Mouse (Mus musculus) MEL (cell line): ENCODE data around the gene Lag3. TPM values are rescaled to one million over a fixed set of nuclear protein-coding genes. Genes with fewer than 3 reads are reported as not detected.
A peak's percentile ranks its signal among the peaks of the same experiment; 100 is the strongest.

Experiments
- DNase-seq: peaks from one replicate; pipeline ENCODE4 v3.0.0; 2011; ENCODE audit warnings: low read depth, low spot score
- H3K27ac ChIP-seq: 2 replicates; pipeline ENCODE4 v1.5.1; 2012; ENCODE audit warnings: low read depth, mild to moderate bottlenecking, control low read depth, low read length, moderate library complexity; ENCODE audit not compliant: control insufficient read depth
- H3K27me3 ChIP-seq, 2 experiments: fragments of 150-350 bp in 1 of 2; sonication (generic) in 1 of 2; 2 replicates each; pipeline ENCODE4 v1.6.1; 2012; ENCODE audit warnings: low read length in 2 of 2, mild to moderate bottlenecking in 2 of 2, improper control_type of control experiment in 1 of 2, moderate library complexity in 1 of 2; ENCODE audit not compliant: insufficient read depth in 2 of 2, control insufficient read depth in 1 of 2
- H3K36me3 ChIP-seq, 2 experiments: 2 replicates each; pipeline ENCODE4 v1.6.1; 2012 to 2014; ENCODE audit warnings: low read length in 2 of 2, improper control_type of control experiment in 1 of 2, inconsistent platforms in 1 of 2, mild to moderate bottlenecking in 1 of 2; ENCODE audit not compliant: insufficient read depth in 2 of 2, control insufficient read depth in 1 of 2
- H3K4me1 ChIP-seq, 2 experiments: fragments of 150-350 bp in 1 of 2; sonication (generic) in 1 of 2; 2 replicates each; pipeline ENCODE4 v1.6.1; 2012; ENCODE audit warnings: low read length in 2 of 2, improper control_type of control experiment in 1 of 2, mild to moderate bottlenecking in 1 of 2; ENCODE audit not compliant: insufficient read depth in 2 of 2, control insufficient read depth in 1 of 2
- H3K4me3 ChIP-seq, 2 experiments: fragments of 150-350 bp in 1 of 2; sonication (generic) in 1 of 2; 2 replicates each; pipeline ENCODE4 v1.5.1; 2012; ENCODE audit warnings: low read depth in 2 of 2, low read length in 2 of 2, mild to moderate bottlenecking in 2 of 2, moderate library complexity in 2 of 2, control low read depth in 1 of 2, improper control_type of control experiment in 1 of 2; ENCODE audit not compliant: control insufficient read depth in 1 of 2, insufficient read depth in 1 of 2
- H3K79me2 ChIP-seq: 2 replicates; pipeline ENCODE4 v1.6.1; 2012; ENCODE audit warnings: mild to moderate bottlenecking, low read length, moderate library complexity; ENCODE audit not compliant: control insufficient read depth, poor library complexity, insufficient read depth
- H3K9ac ChIP-seq: 2 replicates; pipeline ENCODE4 v1.6.1; 2012; ENCODE audit warnings: low read depth, mild to moderate bottlenecking, control low read depth, low read length, moderate library complexity; ENCODE audit not compliant: control insufficient read depth, poor library complexity, severe bottlenecking
- H3K9me3 ChIP-seq: fragments of 150-350 bp; sonication (generic); replicated peaks from 2 replicates; pipeline ENCODE4 v1.6.1; 2012; ENCODE audit warnings: mild to moderate bottlenecking, low read length, improper control_type of control experiment, moderate library complexity; ENCODE audit not compliant: insufficient read depth
- CHD1 ChIP-seq: IDR thresholded peaks from 2 replicates; pipeline ENCODE4 v1.6.1; 2012; ENCODE audit warnings: low read depth, mild to moderate bottlenecking, inconsistent platforms, low read length, improper control_type of control experiment
- CTCF ChIP-seq, 3 experiments: IDR thresholded peaks in 2 of 3; conservative IDR thresholded peaks in 1 of 3; 2 replicates each; pipeline ENCODE4 v1.5.1; 2011 to 2012; ENCODE audit warnings: low read length in 3 of 3, low read depth in 2 of 3, mild to moderate bottlenecking in 2 of 3, improper control_type of control experiment in 1 of 3, inconsistent platforms in 1 of 3, mixed read lengths in 1 of 3, moderate library complexity in 1 of 3; ENCODE audit not compliant: control insufficient read depth in 1 of 3, insufficient read depth in 1 of 3, poor library complexity in 1 of 3, severe bottlenecking in 1 of 3
- ELF1 ChIP-seq: IDR thresholded peaks from 2 replicates; pipeline ENCODE4 v1.6.1; 2014; ENCODE audit warnings: low read depth, mild to moderate bottlenecking, inconsistent platforms, low read length, improper control_type of control experiment, moderate library complexity
- EP300 ChIP-seq, 2 experiments: IDR thresholded peaks; 2 replicates each; pipeline ENCODE4 v1.6.1; 2011; ENCODE audit warnings: improper control_type of control experiment in 2 of 2, low read length in 2 of 2, low read depth in 1 of 2, mild to moderate bottlenecking in 1 of 2
- GABPA ChIP-seq: IDR thresholded peaks from 2 replicates; pipeline ENCODE4 v1.6.1; 2012; ENCODE audit warnings: low read depth, mild to moderate bottlenecking, inconsistent platforms, low read length, improper control_type of control experiment, moderate library complexity
- GATA1 ChIP-seq: IDR thresholded peaks from 2 replicates; pipeline ENCODE4 v1.6.1; 2011; ENCODE audit warnings: low read depth, low read length, improper control_type of control experiment
- JUND ChIP-seq: IDR thresholded peaks from 2 replicates; pipeline ENCODE4 v1.6.1; 2011; ENCODE audit warnings: low read depth, mild to moderate bottlenecking, improper control_type of control experiment, low read length
- KAT2A ChIP-seq: conservative IDR thresholded peaks from 2 replicates; pipeline ENCODE4 v1.6.1; 2012; ENCODE audit warnings: low read depth, low read length, improper control_type of control experiment, inconsistent platforms
- MAX ChIP-seq: IDR thresholded peaks from 2 replicates; pipeline ENCODE4 v1.6.1; 2011; ENCODE audit warnings: low read length, improper control_type of control experiment
- POLR2A ChIP-seq, 2 experiments: IDR thresholded peaks; 2 replicates each; pipeline ENCODE4 v1.6.1; 2011 to 2012; ENCODE audit warnings: low read length in 2 of 2, mild to moderate bottlenecking in 2 of 2, control low read depth in 1 of 2, improper control_type of control experiment in 1 of 2, low read depth in 1 of 2, moderate library complexity in 1 of 2; ENCODE audit not compliant: control insufficient read depth in 1 of 2, insufficient read depth in 1 of 2, poor library complexity in 1 of 2
- POLR2AphosphoS2 ChIP-seq: IDR thresholded peaks from 2 replicates; pipeline ENCODE4 v1.6.1; 2011; ENCODE audit warnings: low read length, improper control_type of control experiment
- RCOR1 ChIP-seq: IDR thresholded peaks from 2 replicates; pipeline ENCODE4 v1.6.1; 2012; ENCODE audit warnings: low read depth, mild to moderate bottlenecking, inconsistent platforms, low read length, improper control_type of control experiment
- SMC3 ChIP-seq: IDR thresholded peaks from 2 replicates; pipeline ENCODE4 v1.6.1; 2011; ENCODE audit warnings: low read depth, low read length, improper control_type of control experiment
- TCF12 ChIP-seq: IDR thresholded peaks from 2 replicates; pipeline ENCODE4 v1.6.1; 2014; ENCODE audit warnings: low read depth, mild to moderate bottlenecking, inconsistent platforms, low read length, improper control_type of control experiment, moderate library complexity
- UBTF ChIP-seq: IDR thresholded peaks from 2 replicates; pipeline ENCODE4 v1.6.1; 2012; ENCODE audit warnings: low read depth, mild to moderate bottlenecking, inconsistent platforms, low read length, improper control_type of control experiment, moderate library complexity, borderline replicate concordance; ENCODE audit not compliant: insufficient read depth
- USF1 ChIP-seq: IDR thresholded peaks from 2 replicates; pipeline ENCODE4 v1.6.1; 2014; ENCODE audit warnings: low read depth, mild to moderate bottlenecking, inconsistent platforms, low read length, improper control_type of control experiment, moderate library complexity
- USF2 ChIP-seq, 2 experiments: IDR thresholded peaks; 2 replicates each; pipeline ENCODE4 v1.6.1; 2011 to 2012; ENCODE audit warnings: improper control_type of control experiment in 2 of 2, low read length in 2 of 2, borderline replicate concordance in 1 of 2, inconsistent platforms in 1 of 2, low read depth in 1 of 2, mild to moderate bottlenecking in 1 of 2; ENCODE audit not compliant: insufficient read depth in 1 of 2
- ZNF384 ChIP-seq: IDR thresholded peaks from 2 replicates; pipeline ENCODE4 v1.6.1; 2012; ENCODE audit warnings: low read depth, mild to moderate bottlenecking, inconsistent platforms, low read length, improper control_type of control experiment
- polyA plus RNA-seq, 2 experiments: library from polyadenylated mRNA; stranded (reverse) in 1 of 2; unstranded in 1 of 2; fragments of >175 nt in 1 of 2; fragments of >200 nt in 1 of 2; gene quantifications; 2 replicates each; pipeline versions ENCODE4 v1.2.1 to v1.2.4; 2012; ENCODE audit warnings: low replicate concordance in 2 of 2, low read depth in 1 of 2; ENCODE audit not compliant: insufficient read length in 2 of 2, insufficient read depth in 1 of 2, missing spikeins in 1 of 2
- total RNA-seq: library from RNA; depleted of rRNA; stranded (reverse); fragments of 300-350 nt; gene quantifications from 2 replicates; pipeline ENCODE4 v1.2.3, GENCODE M21; 2012

The Lag3 gene
- total and polyA plus RNA-seq, 3 experiments = 0.35 to 1.3 TPM; not detected in 1

GRCm38 (mm10) chr6:124856916-124857839 is 54.3 kb downstream of the Lag3 start, which contains the start of gene P3h3:
Gene P3h3 (minus strand): TSS chr6:124857752.
- peak within 1 kb of the TSS; percentile 59 for H3K9ac ChIP-seq
- peak within 1 kb of the TSS; percentile 24 to 45 for H3K4me3 ChIP-seq
- H3K9me3 ChIP-seq = no peaks in the 10 kb centered on the region
- TF ChIP-seq SMC3 (no peak; the same call in 1 of the 2 replicates), CTCF (IDR thresholded peaks at IDR 0.05 in 2 of 3, conservative IDR thresholded peaks at IDR 0.05 in 1 of 3; ENCODE audit: control insufficient read depth in 1 of 3, insufficient read depth in 1 of 3, low read depth in 2 of 3, low read length in 3 of 3, poor library complexity in 1 of 3, severe bottlenecking in 1 of 3) (peak in 2 of 3 experiments; percentile 45 to 70; a peak in 5 of 6 replicates), KAT2A (no peak)
- H3K27me3 ChIP-seq = peaks cover 6 to 9% of the 10 kb centered on the region in 2 experiments
- H3K79me2 ChIP-seq = no peaks in the 10 kb centered on the region
- DNase-seq = peak; percentile 57
- H3K27ac ChIP-seq = no peak within 1 kb of the TSS
- no peaks in the 10 kb centered on the region for H3K36me3 ChIP-seq
- peaks cover 0 to 3% of the 10 kb centered on the region in 2 experiments; a peak in 1 of 4 replicates for H3K4me1 ChIP-seq

GRCm38 (mm10) chr6:124856321-124856720 is 55.2 kb downstream of the Lag3 start:
- no peaks in the 10 kb centered on the region for H3K36me3 ChIP-seq
- H3K4me1 ChIP-seq = peaks cover 0 to 3% of the 10 kb centered on the region in 2 experiments; a peak in 1 of 4 replicates
- peak; percentile 21 for DNase-seq
- no peak overlapping the region for H3K27ac ChIP-seq
- peaks cover 7 to 9% of the 10 kb centered on the region in 2 experiments for H3K27me3 ChIP-seq
- TF ChIP-seq UBTF (no peak), POLR2A (IDR thresholded peaks at IDR 0.05; ENCODE audit: control insufficient read depth in 1 of 2, insufficient read depth in 1 of 2, low read depth in 1 of 2, low read length in 2 of 2, poor library complexity in 1 of 2) (no peak)
- H3K4me3 ChIP-seq = peak overlapping the region; percentile 24 to 45
- H3K9me3 ChIP-seq = no peaks in the 10 kb centered on the region
- no peaks in the 10 kb centered on the region for H3K79me2 ChIP-seq
- peak overlapping the region; percentile 19; the same call in 1 of the 2 replicates for H3K9ac ChIP-seq

GRCm38 (mm10) chr6:124854647-124855046 is 56.9 kb downstream of the Lag3 start:
- no peak for DNase-seq
- H3K79me2 ChIP-seq = no peaks in the 10 kb centered on the region
- peaks cover 13 to 15% of the 10 kb centered on the region in 2 experiments for H3K27me3 ChIP-seq
- H3K4me3 ChIP-seq = no peak overlapping the region
- no peak overlapping the region for H3K9ac ChIP-seq
- peaks cover 0 to 3% of the 10 kb centered on the region in 2 experiments; a peak in 1 of 4 replicates for H3K4me1 ChIP-seq
- no peak overlapping the region for H3K27ac ChIP-seq
- TF ChIP-seq TCF12 = no peak
- TF ChIP-seq EP300 (IDR thresholded peaks at IDR 0.05; ENCODE audit: low read depth in 1 of 2, low read length in 2 of 2) = no peak
- no peak for TF ChIP-seq POLR2AphosphoS2
- TF ChIP-seq MAX = no peak
- TF ChIP-seq JUND = no peak
- TF ChIP-seq RCOR1 = no peak
- no peak for TF ChIP-seq CHD1
- TF ChIP-seq KAT2A = no peak
- TF ChIP-seq USF2 (IDR thresholded peaks at IDR 0.05; ENCODE audit: borderline replicate concordance in 1 of 2, insufficient read depth in 1 of 2, low read depth in 1 of 2, low read length in 2 of 2) = no peak
- TF ChIP-seq ELF1 = no peak
- TF ChIP-seq GABPA = no peak
- no peak for TF ChIP-seq USF1
- TF ChIP-seq ZNF384 = no peak
- no peak for TF ChIP-seq POLR2A (IDR thresholded peaks at IDR 0.05; ENCODE audit: control insufficient read depth in 1 of 2, insufficient read depth in 1 of 2, low read depth in 1 of 2, low read length in 2 of 2, poor library complexity in 1 of 2)
- TF ChIP-seq GATA1 = no peak
- H3K36me3 ChIP-seq = no peaks in the 10 kb centered on the region
- no peaks in the 10 kb centered on the region for H3K9me3 ChIP-seq
